Mouse (Mus musculus) cortical plate, adult 2 months (tissue): ENCODE measurements around the gene Zfp81.
"Not testable (repeated sequence)": the region's sequence is repeated elsewhere in the genome, so short reads cannot be mapped to it uniquely, and the experiment has no call there.

Experiments
- CTCF ChIP-seq: fragments of 200-500 bp; IDR thresholded peaks from 2 replicates; pipeline ENCODE4 v1.5.1; 2011; ENCODE audit warnings: mild to moderate bottlenecking, control low read depth, low read length; ENCODE audit not compliant: insufficient read depth; ENCODE audit errors: extremely low read depth
- POLR2A ChIP-seq: fragments of 200-500 bp; IDR thresholded peaks from 2 replicates; pipeline ENCODE4 v1.6.1; 2011; ENCODE audit warnings: mild to moderate bottlenecking, low read length, control low read depth; ENCODE audit not compliant: insufficient read depth; ENCODE audit errors: extremely low read depth

DNA sequence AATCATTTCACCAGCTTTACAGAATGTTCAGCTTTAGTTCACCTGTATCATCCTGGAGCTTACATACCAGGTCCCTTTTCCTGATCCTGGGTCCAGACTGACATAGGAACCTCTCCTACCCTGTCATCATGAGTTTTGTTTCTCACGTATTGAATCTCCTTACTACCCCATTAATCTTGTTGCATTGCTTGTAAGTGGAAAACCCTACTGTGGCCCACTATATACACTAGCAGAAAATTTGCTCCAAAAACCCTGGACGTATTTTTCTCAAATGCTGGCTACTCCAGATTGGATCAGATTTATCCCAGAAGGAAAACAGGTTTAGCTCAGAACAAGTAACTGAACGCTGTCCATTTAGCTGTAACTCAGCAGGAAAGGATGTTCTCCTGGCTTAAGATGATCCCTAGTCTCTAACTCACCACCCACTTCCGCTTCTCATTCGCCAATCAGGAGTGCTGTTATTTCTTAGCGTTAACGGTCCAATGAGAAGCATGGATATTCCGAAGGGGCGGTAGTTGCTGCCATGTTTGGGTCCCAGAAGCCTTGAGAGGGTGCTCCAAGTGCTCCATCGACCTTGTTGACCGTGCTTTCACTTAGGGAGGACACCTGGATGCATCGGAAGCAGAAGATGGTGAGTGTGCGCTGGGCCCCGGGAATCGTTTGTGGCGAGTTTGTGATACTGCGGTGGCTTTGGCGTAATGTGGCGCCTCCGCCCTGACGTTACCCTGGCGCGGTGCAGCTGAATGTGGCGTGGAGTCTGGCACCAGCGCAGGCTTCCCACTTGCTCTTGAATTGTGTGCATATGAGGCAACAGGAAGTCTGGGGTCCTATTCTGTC, 69.4 kb downstream of the Zfp81 start, which contains the start of gene Zfp955b:
- not testable (repeated sequence) for TF ChIP-seq CTCF, POLR2A
